Mouse (Mus musculus) heart, embryonic 13.5 days (tissue): Measurements from ENCODE around the gene Tnpo1. TPM values are rescaled to one million over a fixed set of nuclear protein-coding genes. Genes with fewer than 3 reads are reported as not detected.

Experiments used
- ATAC-seq: fragments of 200-750 bp; cut with Nextera tagmentation; 2 replicates; pipeline ENCODE4 v1.8.0; 2017; ENCODE audit warnings: moderate TSS enrichment; ENCODE audit not compliant: insufficient number of reproducible peaks, low FRiP score, low TSS enrichment; ENCODE audit errors: extremely low read depth
- H3K27ac ChIP-seq: fragments of 300-500 bp; sonication (generic); replicated peaks from 2 replicates; pipeline ENCODE4 v1.5.1; 2015; ENCODE audit warnings: moderate library complexity, mild to moderate bottlenecking, inconsistent platforms
- H3K27me3 ChIP-seq: fragments of 300-500 bp; sonication (generic); replicated peaks from 2 replicates; pipeline ENCODE4 v1.6.1; 2015; ENCODE audit warnings: mild to moderate bottlenecking, inconsistent platforms
- H3K36me3 ChIP-seq: fragments of 300-500 bp; sonication (generic); 2 replicates; pipeline ENCODE4 v1.6.1; 2015; ENCODE audit warnings: mild to moderate bottlenecking, inconsistent platforms
- H3K4me1 ChIP-seq: fragments of 300-500 bp; sonication (generic); 2 replicates; pipeline ENCODE4 v1.6.1; 2015; ENCODE audit warnings: inconsistent platforms
- H3K4me2 ChIP-seq: fragments of 300-500 bp; sonication (generic); 2 replicates; pipeline ENCODE4 v1.6.1; 2015; ENCODE audit warnings: inconsistent platforms, mild to moderate bottlenecking, moderate library complexity
- H3K4me3 ChIP-seq: fragments of 300-500 bp; sonication (generic); 2 replicates; pipeline ENCODE4 v1.5.1; 2015; ENCODE audit warnings: moderate library complexity, mild to moderate bottlenecking, inconsistent platforms
- H3K9ac ChIP-seq: fragments of 300-500 bp; sonication (generic); 2 replicates; pipeline ENCODE4 v1.6.1; 2015; ENCODE audit warnings: inconsistent platforms, mild to moderate bottlenecking, moderate library complexity
- H3K9me3 ChIP-seq: fragments of 300-500 bp; sonication (generic); 2 replicates; pipeline ENCODE4 v1.6.1; 2016; ENCODE audit warnings: inconsistent platforms
- WGBS: fragments of 180-500 bp; shearing (Covaris S2); methylation state at CpG from one replicate; pipeline ENCODE4 v1.1.7; 2015; ENCODE audit warnings: mixed read lengths; 5-methylcytosine and 5-hydroxymethylcytosine counted together
- polyA plus RNA-seq: library from polyadenylated mRNA; unstranded; fragments of >200 nt; fragmentation: Nextera tagmentation; extraction: Ambion mirVana; gene quantifications from 2 replicates; pipeline ENCODE4 v1.2.1, GENCODE M21; 2015

Gene Tnpo1
- polyA plus RNA-seq, 1 experiment from 2014 or later = 36.9 TPM

DNA sequence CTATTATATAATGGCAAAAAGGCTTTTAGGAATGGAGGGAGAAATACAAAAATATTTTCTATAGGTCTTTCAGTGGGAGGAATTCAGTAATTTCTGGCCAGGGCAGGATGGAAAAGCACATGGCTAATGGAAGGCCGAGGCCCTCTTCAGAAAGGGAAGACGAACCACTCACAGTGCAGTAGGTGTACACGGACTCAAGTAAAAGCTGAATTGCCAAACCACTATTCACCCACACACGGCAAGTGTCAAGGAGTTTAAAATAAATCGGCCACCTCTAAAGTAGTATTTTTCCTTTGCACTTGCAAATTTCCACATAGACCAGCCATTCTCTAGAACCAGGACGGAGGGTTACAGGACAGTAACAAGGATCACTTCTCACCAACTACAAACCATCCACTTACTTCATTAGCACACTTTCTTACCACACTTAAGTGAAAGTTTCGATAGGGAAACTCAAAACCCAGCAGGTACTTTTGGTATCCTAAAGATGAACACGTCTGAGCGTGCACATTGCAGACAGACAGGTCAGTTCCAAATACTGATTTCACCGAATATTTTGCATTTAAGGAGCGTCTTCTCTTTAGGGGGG lies 1.2 kb downstream of the Tnpo1 start:
- H3K9ac ChIP-seq = peak overlapping the region; percentile 100
- WGBS = 19% methylated on average over 11 of the region's 11 CpGs
- ATAC-seq = no peak
- H3K4me3 ChIP-seq = peak overlapping the region; percentile 88
- H3K4me1 ChIP-seq = peaks cover 27% of the 10 kb centered on the region
- H3K9me3 ChIP-seq = no peaks in the 10 kb centered on the region
- H3K27ac ChIP-seq = peak overlapping the region; percentile 96
- peaks cover 19% of the 10 kb centered on the region for H3K36me3 ChIP-seq
- H3K4me2 ChIP-seq = peak overlapping the region; percentile 87
- no peaks in the 10 kb centered on the region for H3K27me3 ChIP-seq

DNA sequence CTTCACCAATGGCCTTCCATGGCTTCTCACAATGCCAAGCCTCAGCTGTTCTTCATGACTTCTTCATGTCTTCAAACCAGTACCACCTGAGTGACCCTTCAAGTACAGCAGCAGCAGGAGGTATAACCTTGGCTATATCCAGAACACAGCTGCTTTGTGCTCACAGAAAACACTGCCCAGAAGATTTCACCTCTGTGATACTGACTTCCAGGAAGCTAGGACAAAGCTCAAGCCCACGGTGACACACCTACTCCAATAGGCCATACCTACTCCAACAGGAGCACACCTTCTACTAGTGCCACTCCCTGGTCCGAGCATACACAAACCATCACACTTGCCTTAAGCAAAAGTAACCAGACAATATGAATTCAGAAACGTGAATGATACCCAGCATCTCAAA lies 3.4 kb downstream of the Tnpo1 start:
- Histone ChIP-seq H3K9me3 (no peaks in the 10 kb centered on the region), H3K27me3 (no peaks in the 10 kb centered on the region), H3K27ac (no peak overlapping the region), H3K4me3 (no peak overlapping the region), H3K4me1 (peaks cover 39% of the 10 kb centered on the region), H3K9ac (no peak overlapping the region), H3K36me3 (peaks cover 37% of the 10 kb centered on the region), H3K4me2 (no peak overlapping the region)
- 81% methylated on average over 3 of the region's 3 CpGs for WGBS
- no peak for ATAC-seq

DNA sequence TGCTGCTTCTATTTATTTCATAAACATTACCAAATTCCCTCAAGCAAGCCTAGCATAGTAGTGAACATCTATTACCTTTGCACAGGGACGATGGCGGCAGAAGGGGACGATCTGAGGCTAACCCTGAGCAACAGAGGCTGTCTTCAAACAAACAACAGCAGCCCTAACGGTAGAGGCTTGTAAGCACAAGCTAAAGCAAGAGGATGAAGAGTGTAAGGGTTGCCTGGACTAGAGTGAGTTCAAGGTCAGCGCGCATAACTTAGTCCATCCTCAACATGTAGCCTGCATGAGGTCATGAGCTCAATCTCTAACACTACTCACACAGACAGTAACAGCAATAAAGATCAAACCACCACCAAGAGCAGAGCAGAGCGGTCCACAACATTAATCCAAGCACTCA lies 4.9 kb downstream of the Tnpo1 start:
- H3K4me1 ChIP-seq = peaks cover 35% of the 10 kb centered on the region
- no peak overlapping the region for H3K4me2 ChIP-seq
- H3K36me3 ChIP-seq = peaks cover 43% of the 10 kb centered on the region
- no peak for ATAC-seq
- no peak overlapping the region for H3K4me3 ChIP-seq
- H3K27ac ChIP-seq = no peak overlapping the region
- H3K9ac ChIP-seq = no peak overlapping the region
- H3K9me3 ChIP-seq = no peaks in the 10 kb centered on the region
- no peaks in the 10 kb centered on the region for H3K27me3 ChIP-seq
- 94% methylated on average over 7 of the region's 7 CpGs for WGBS

DNA sequence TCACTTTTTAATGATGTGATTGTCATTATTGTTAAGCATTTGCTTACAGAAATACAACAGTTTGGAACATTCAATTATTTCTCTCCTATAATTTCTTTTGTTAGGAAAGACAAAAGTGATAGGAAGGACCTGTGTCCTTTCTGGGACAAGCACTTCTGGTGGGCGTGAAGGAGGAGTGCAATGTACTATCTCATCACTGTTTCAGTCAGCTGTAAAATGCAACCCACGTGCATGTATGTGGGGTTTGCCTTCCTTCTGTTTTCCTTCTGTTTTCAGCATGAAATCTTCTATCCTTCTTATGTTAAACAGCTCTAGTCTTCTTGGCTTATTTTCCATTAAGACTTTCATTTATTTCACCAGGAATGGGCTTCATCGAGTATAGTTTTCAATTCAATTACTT lies 5.9 kb downstream of the Tnpo1 start:
- ATAC-seq = no peak
- H3K4me3 ChIP-seq = no peak overlapping the region
- peaks cover 47% of the 10 kb centered on the region for H3K36me3 ChIP-seq
- WGBS = 60% methylated on average over 3 of the region's 3 CpGs
- no peak overlapping the region for H3K4me2 ChIP-seq
- peaks cover 39% of the 10 kb centered on the region for H3K4me1 ChIP-seq
- H3K9ac ChIP-seq = no peak overlapping the region
- no peaks in the 10 kb centered on the region for H3K9me3 ChIP-seq
- no peaks in the 10 kb centered on the region for H3K27me3 ChIP-seq
- H3K27ac ChIP-seq = no peak overlapping the region

DNA sequence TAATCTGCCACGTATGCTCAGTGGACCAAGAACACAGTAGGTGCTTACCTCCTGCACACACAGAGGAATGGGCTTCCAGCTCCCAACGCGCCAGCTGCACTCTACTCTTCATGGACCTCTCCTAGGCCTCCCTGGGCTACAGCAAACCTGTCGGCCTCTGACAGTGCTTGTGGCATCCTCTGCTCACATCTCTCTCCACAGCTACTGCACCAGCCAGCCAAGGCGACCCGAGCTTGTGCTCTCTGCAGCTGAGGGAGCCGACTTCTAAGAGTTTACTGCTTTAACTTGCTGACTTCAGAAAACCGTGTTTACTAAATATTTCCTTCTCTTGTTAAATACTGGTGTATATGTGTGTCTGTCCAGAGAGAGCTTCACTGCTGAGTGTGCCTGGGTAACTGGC lies 6.5 kb downstream of the Tnpo1 start:
- no peak overlapping the region for H3K27ac ChIP-seq
- 84% methylated on average over 8 of the region's 8 CpGs for WGBS
- H3K9me3 ChIP-seq = no peaks in the 10 kb centered on the region
- no peaks in the 10 kb centered on the region for H3K27me3 ChIP-seq
- no peak overlapping the region for H3K4me2 ChIP-seq
- ATAC-seq = no peak
- H3K4me1 ChIP-seq = peaks cover 40% of the 10 kb centered on the region
- H3K4me3 ChIP-seq = no peak overlapping the region
- H3K9ac ChIP-seq = no peak overlapping the region
- H3K36me3 ChIP-seq = peaks cover 47% of the 10 kb centered on the region

DNA sequence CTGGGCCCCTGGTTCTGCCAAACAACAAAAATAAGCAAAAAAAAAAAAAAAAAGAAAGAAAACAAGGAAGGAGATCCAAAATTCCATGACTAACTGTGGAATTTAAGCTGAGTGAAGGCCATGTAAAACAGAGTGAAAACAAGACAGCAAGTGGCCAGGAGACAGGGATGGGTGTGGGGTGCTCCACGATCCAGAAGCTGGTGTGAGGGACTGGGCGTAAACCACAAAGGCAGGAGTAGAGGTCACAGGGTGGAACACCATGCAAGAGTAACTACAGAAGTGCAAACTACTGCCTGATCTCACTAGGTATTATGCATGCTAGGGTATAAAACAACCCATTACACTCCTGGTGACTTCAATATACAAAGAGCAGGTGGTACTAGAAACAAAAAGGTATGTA lies 8.3 kb downstream of the Tnpo1 start:
- Histone ChIP-seq H3K9me3 (no peaks in the 10 kb centered on the region), H3K4me2 (no peak overlapping the region), H3K36me3 (peaks cover 46% of the 10 kb centered on the region), H3K4me3 (no peak overlapping the region), H3K27me3 (no peaks in the 10 kb centered on the region), H3K9ac (no peak overlapping the region), H3K4me1 (peaks cover 44% of the 10 kb centered on the region), H3K27ac (no peak overlapping the region)
- WGBS = 88% methylated on average over 2 of the region's 2 CpGs
- no peak for ATAC-seq

DNA sequence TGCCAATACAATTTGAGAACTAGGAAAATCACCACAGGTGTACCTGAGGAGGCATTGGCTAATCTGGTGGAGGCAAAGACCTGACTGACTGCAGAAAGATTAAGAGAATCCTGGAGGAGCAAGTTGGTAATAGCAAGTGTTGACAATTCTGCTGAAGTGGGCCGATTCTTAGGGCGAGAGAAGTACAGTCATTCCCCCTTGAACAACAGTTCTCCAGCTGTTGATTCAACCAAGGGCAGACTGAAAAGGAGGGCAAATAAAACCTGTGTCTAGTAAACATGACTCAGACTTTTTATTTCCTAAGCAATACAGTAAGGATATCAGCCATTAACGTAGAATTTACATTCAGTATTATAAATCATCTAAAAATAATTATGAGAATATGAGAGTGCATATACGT lies 10.6 kb downstream of the Tnpo1 start:
- ATAC-seq = no peak
- WGBS = 70% methylated on average over 4 of the region's 4 CpGs
- Histone ChIP-seq H3K36me3 (peaks cover 28% of the 10 kb centered on the region), H3K27ac (no peak overlapping the region), H3K4me1 (peaks cover 60% of the 10 kb centered on the region), H3K9me3 (no peaks in the 10 kb centered on the region), H3K4me3 (no peak overlapping the region), H3K4me2 (no peak overlapping the region), H3K9ac (no peak overlapping the region), H3K27me3 (no peaks in the 10 kb centered on the region)

DNA sequence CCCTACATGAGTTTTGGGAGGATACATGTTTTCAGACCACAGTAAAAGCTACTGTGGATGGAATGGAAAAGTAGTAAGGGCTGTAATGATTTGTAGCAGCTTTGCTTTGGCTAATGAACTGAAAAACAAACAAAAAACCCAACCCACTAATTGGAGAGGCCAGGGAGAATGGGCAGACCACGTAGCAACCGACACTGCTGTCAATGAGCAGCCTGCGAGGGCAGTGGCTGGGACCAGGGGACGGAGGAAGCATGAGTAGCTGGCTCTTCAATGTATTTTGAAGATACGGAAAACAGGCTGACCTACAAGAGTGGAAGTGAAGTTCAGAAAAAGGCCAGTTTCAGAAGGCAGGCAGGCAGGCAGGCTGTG lies 11.4 kb downstream of the Tnpo1 start:
- no peak overlapping the region for H3K4me3 ChIP-seq
- no peak overlapping the region for H3K4me2 ChIP-seq
- no peak overlapping the region for H3K27ac ChIP-seq
- no peaks in the 10 kb centered on the region for H3K27me3 ChIP-seq
- H3K9ac ChIP-seq = no peak overlapping the region
- no peaks in the 10 kb centered on the region for H3K9me3 ChIP-seq
- ATAC-seq = no peak
- H3K36me3 ChIP-seq = peaks cover 27% of the 10 kb centered on the region
- 72% methylated on average over 5 of the region's 5 CpGs for WGBS
- H3K4me1 ChIP-seq = peaks cover 65% of the 10 kb centered on the region

DNA sequence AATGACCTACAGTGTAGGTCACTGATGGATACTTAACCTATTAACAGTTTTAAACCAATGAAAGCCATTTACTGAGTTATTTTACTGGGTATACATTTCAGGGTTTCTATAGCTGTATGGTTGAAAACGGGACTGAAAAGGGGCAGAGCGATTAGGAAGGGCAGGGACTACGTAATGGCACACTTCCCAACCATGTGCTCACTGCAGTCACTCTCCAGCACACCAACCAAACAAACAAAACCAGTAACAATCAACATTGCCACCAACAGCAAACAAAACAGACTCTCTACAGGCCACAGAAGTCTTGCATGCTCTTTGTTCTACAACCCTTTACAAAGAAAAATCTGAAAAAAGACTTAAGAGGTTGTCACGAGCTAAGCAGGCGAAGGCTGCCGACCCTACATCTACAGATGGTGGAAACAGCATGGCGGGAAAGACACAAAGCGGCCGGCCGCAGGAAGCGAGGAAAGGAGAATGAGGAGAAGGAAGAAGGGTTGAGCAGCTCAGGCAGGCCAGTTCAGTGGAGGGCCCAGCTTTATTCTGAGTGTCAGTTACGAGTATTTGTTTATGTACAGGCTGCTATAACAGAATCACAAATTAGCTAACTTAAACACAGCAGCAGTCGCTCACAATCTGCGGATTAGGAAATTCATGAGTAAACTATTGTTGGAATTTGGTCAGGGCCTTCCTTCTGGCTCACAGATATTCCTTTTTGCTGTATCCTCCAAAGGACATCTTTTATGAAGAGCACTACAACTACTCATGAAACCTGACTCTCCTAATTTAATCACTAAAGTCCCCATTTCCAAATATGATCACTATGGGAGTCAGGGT lies 12.0 kb downstream of the Tnpo1 start:
- ATAC-seq = no peak
- 85% methylated on average over 10 of the region's 14 CpGs for WGBS

DNA sequence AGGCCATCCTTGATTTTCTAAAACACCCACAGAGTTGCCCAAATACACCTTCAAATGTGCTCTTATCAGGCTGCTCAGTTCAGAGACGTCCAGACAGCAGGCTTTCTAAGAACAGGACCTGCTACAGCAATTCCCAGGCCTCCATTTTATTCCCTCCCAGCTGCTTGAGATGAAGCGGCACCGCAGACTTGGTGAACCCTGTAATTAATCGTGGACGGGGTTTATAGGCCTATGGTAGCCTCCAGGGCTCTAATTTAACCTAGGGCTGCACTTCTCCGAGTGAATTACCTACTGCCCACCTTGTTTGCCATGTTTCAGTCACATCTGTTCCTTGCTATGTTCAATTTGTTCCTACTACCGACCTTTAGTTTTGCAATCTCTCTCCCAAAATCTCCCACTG lies 13.0 kb downstream of the Tnpo1 start:
- ATAC-seq = no peak
- Histone ChIP-seq H3K4me3 (no peak overlapping the region), H3K27me3 (no peaks in the 10 kb centered on the region), H3K4me2 (no peak overlapping the region), H3K36me3 (peaks cover 11% of the 10 kb centered on the region), H3K9ac (no peak overlapping the region), H3K27ac (no peak overlapping the region), H3K9me3 (no peaks in the 10 kb centered on the region), H3K4me1 (peaks cover 61% of the 10 kb centered on the region)
- 58% methylated on average over 7 of the region's 7 CpGs for WGBS

More for the DNA sequence above, 12.0 kb downstream of the Tnpo1 start:
- Histone ChIP-seq H3K27me3 (no peaks in the 10 kb centered on the region), H3K9ac (no peak overlapping the region), H3K4me2 (no peak overlapping the region), H3K4me3 (no peak overlapping the region), H3K4me1 (peaks cover 66% of the 10 kb centered on the region), H3K9me3 (no peaks in the 10 kb centered on the region), H3K27ac (no peak overlapping the region), H3K36me3 (peaks cover 21% of the 10 kb centered on the region)

DNA sequence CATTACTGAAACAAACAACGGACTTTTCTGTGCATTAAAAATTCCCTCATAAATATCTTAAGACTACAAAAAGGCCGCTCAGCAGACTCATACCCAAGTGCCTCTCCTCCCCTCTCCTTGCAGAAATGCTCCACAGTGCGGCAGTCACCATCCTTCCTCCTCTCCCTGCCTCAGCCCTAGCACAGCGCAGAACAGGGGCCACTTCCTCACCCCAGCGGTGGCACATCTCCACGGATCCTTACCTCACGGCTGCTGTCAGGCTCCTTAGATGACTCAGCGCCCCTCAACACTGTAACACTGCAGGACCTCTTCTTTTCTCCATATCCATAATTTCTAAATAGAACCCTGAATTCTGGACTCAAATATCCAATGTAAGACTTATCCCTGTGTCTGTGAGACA lies 13.6 kb downstream of the Tnpo1 start:
- Histone ChIP-seq H3K27me3 (no peaks in the 10 kb centered on the region), H3K4me3 (no peak overlapping the region), H3K36me3 (peaks cover 11% of the 10 kb centered on the region), H3K4me2 (no peak overlapping the region), H3K27ac (no peak overlapping the region), H3K9ac (no peak overlapping the region), H3K9me3 (no peaks in the 10 kb centered on the region), H3K4me1 (peaks cover 60% of the 10 kb centered on the region)
- WGBS = 45% methylated on average over 8 of the region's 8 CpGs
- no peak for ATAC-seq

DNA sequence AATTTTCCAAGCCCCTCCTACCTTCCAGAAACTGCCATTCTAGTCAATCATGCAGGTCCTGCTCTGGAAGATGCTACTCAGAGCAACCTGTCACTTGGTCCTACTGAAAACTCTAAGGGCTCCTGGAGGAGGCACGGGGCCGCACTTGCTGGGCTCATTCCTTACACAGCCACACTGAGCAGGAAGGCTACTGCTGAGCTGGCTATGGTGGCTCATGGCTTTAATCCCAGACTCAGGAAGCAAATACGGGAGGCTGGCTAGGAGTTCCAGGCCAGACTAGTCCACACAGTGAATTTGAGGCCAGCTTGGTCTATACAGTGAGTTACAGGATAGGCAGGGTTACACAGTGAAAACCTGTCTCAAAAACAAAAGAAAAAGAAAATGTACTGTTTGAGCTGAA lies 15.4 kb downstream of the Tnpo1 start:
- ATAC-seq = no peak
- Histone ChIP-seq H3K4me3 (no peak overlapping the region), H3K27ac (no peak overlapping the region), H3K4me2 (no peak overlapping the region), H3K9me3 (no peaks in the 10 kb centered on the region), H3K36me3 (peaks cover 4% of the 10 kb centered on the region; the same call in 1 of the 2 replicates), H3K9ac (no peak overlapping the region), H3K4me1 (peaks cover 60% of the 10 kb centered on the region), H3K27me3 (no peaks in the 10 kb centered on the region)
- 74% methylated on average over 3 of the region's 3 CpGs for WGBS
